Mouse (Mus musculus) hindbrain, postnatal 0 days (tissue): ENCODE results near the gene Lysmd4. TPM values are rescaled to one million over a fixed set of nuclear protein-coding genes. Genes with fewer than 3 reads are reported as not detected.
"Not testable (repeated sequence)": the region's sequence is repeated elsewhere in the genome, so short reads cannot be mapped to it uniquely, and the experiment has no call there.

Experiments used
- ATAC-seq: fragments of 200-750 bp; cut with Nextera tagmentation; 2 replicates; pipeline ENCODE4 v1.8.0; 2017; ENCODE audit warnings: mild to moderate bottlenecking, moderate TSS enrichment, moderate library complexity
- DNase-seq: peaks from one replicate; pipeline ENCODE4 v3.0.0-alpha.2; 2015; ENCODE audit warnings: low spot score
- H3K27ac ChIP-seq: fragments of 300-500 bp; sonication (generic); 2 replicates; pipeline ENCODE4 v1.5.1; 2014; ENCODE audit warnings: mild to moderate bottlenecking
- H3K27me3 ChIP-seq: fragments of 300-500 bp; sonication (generic); 2 replicates; pipeline ENCODE4 v1.6.1; 2014; ENCODE audit warnings: low read length, mixed read lengths; ENCODE audit not compliant: insufficient read depth
- H3K36me3 ChIP-seq: fragments of 300-500 bp; sonication (generic); 2 replicates; pipeline ENCODE4 v1.6.1; 2014; ENCODE audit warnings: low read length, mixed read lengths; ENCODE audit not compliant: insufficient read depth
- H3K4me1 ChIP-seq: fragments of 300-500 bp; sonication (generic); 2 replicates; pipeline ENCODE4 v1.6.1; 2014; ENCODE audit warnings: antibody characterized with exemption, low read length, mixed read lengths; ENCODE audit not compliant: insufficient read depth
- H3K4me2 ChIP-seq: fragments of 300-500 bp; sonication (generic); 2 replicates; pipeline ENCODE4 v1.6.1; 2014; ENCODE audit warnings: low read depth, mild to moderate bottlenecking, low read length, moderate library complexity, mixed read lengths
- H3K4me3 ChIP-seq: fragments of 300-500 bp; sonication (generic); 2 replicates; pipeline ENCODE4 v1.5.1; 2014; ENCODE audit warnings: low read length
- H3K9ac ChIP-seq: fragments of 300-500 bp; sonication (generic); replicated peaks from 2 replicates; pipeline ENCODE4 v1.6.1; 2014; ENCODE audit warnings: mild to moderate bottlenecking, low read length, moderate library complexity, mixed read lengths
- H3K9me3 ChIP-seq: fragments of 300-500 bp; sonication (generic); 2 replicates; pipeline ENCODE4 v1.6.1; 2016; ENCODE audit warnings: low read length, mixed read lengths
- CTCF ChIP-seq: IDR thresholded peaks from 2 replicates; pipeline ENCODE4 v1.5.1; 2016; ENCODE audit warnings: antibody characterized with exemption, control low read depth, low read depth
- WGBS: fragments of 180-500 bp; shearing (Covaris S2); extraction: QIAGEN DNeasy Blood & Tissue Kit; methylation state at CpG from one replicate; pipeline ENCODE4 v1.1.7; 2014; 5-methylcytosine and 5-hydroxymethylcytosine counted together
- polyA plus RNA-seq: library from polyadenylated mRNA; unstranded; fragments of >200 nt; fragmentation: Nextera tagmentation; extraction: Ambion mirVana; gene quantifications from 2 replicates; pipeline ENCODE4 v1.2.1, GENCODE M21; 2015
- total RNA-seq: library from RNA; depleted of rRNA; stranded (reverse); fragments of >200 nt; gene quantifications from 2 replicates; pipeline ENCODE4 v1.2.3, GENCODE M21; 2014

Lysmd4 gene
- total and polyA plus RNA-seq, 2 experiments from 2014 or later, result 41.9 to 44.6 TPM

GRCm38 (mm10) chr7:67243121-67243893 is 21.0 kb downstream of the Lysmd4 start:
- Histone ChIP-seq H3K4me2 (no peak overlapping the region), H3K4me1 (no peaks in the 10 kb centered on the region), H3K27me3 (no peaks in the 10 kb centered on the region), H3K36me3 (peaks cover 7% of the 10 kb centered on the region; the same call in 1 of the 2 replicates), H3K9ac (no peak overlapping the region), H3K9me3 (no peaks in the 10 kb centered on the region), H3K27ac (no peak overlapping the region), H3K4me3 (no peak overlapping the region)
- WGBS, result 48% methylated on average over 2 of the region's 2 CpGs
- ATAC-seq (peak; percentile 58; the same call in 1 of the 2 replicates), DNase-seq (peak; percentile 75)
- TF ChIP-seq CTCF, result peak; percentile 77

- WGBS, result 62% methylated on average over 4 of the region's 4 CpGs
- ATAC-seq (peak; percentile 69; the same call in 1 of the 2 replicates), DNase-seq (peak; percentile 60)
- Histone ChIP-seq H3K9ac (no peak overlapping the region), H3K9me3 (no peaks in the 10 kb centered on the region), H3K36me3 (peaks cover 8% of the 10 kb centered on the region; the same call in 1 of the 2 replicates), H3K4me1 (no peaks in the 10 kb centered on the region), H3K27ac (no peak overlapping the region), H3K27me3 (no peaks in the 10 kb centered on the region), H3K4me2 (no peak overlapping the region), H3K4me3 (no peak overlapping the region)
- TF ChIP-seq CTCF, result peak; percentile 46
Observed at GRCm38 (mm10) chr7:67243894-67244282, 21.5 kb downstream of the Lysmd4 start.

GRCm38 (mm10) chr7:67245255-67245654 is 22.9 kb downstream of the Lysmd4 start:
- Histone ChIP-seq H3K9me3 (no peaks in the 10 kb centered on the region), H3K27ac (no peak overlapping the region), H3K27me3 (no peaks in the 10 kb centered on the region), H3K4me1 (no peaks in the 10 kb centered on the region), H3K4me3 (no peak overlapping the region), H3K36me3 (peaks cover 11% of the 10 kb centered on the region; the same call in 1 of the 2 replicates), H3K4me2 (no peak overlapping the region), H3K9ac (no peak overlapping the region)
- no peak for TF ChIP-seq CTCF
- WGBS, result 87% methylated on average over 1 of the region's 1 CpGs
- no peak for ATAC-seq
- no peak for DNase-seq

GRCm38 (mm10) chr7:67246067-67246466 is 23.7 kb downstream of the Lysmd4 start:
- 72% methylated on average over 2 of the region's 2 CpGs for WGBS
- no peak for ATAC-seq

GRCm38 (mm10) chr7:67259828-67260563 is 37.7 kb downstream of the Lysmd4 start:
- Histone ChIP-seq H3K4me3 (no peak overlapping the region), H3K4me2 (no peak overlapping the region), H3K4me1 (no peaks in the 10 kb centered on the region), H3K9me3 (no peaks in the 10 kb centered on the region), H3K36me3 (peaks cover 15% of the 10 kb centered on the region; the same call in 1 of the 2 replicates), H3K27ac (no peak overlapping the region), H3K9ac (no peak overlapping the region), H3K27me3 (no peaks in the 10 kb centered on the region)
- TF ChIP-seq CTCF, result peak; percentile 51
- 62% methylated on average over 4 of the region's 4 CpGs for WGBS
- DNase-seq (peak; percentile 77), ATAC-seq (peak; percentile 71; the same call in 1 of the 2 replicates)

More at GRCm38 (mm10) chr7:67246067-67246466, 23.7 kb downstream of the Lysmd4 start:
- Histone ChIP-seq H3K4me2 (no peak overlapping the region), H3K4me1 (no peaks in the 10 kb centered on the region), H3K36me3 (peaks cover 12% of the 10 kb centered on the region; the same call in 1 of the 2 replicates), H3K9me3 (no peaks in the 10 kb centered on the region), H3K4me3 (no peak overlapping the region), H3K9ac (no peak overlapping the region), H3K27me3 (no peaks in the 10 kb centered on the region), H3K27ac (no peak overlapping the region)
- no peak for TF ChIP-seq CTCF
- no peak for DNase-seq

- not testable (repeated sequence) for H3K4me1 ChIP-seq, ATAC-seq, H3K4me3 ChIP-seq, DNase-seq, H3K9ac ChIP-seq, H3K4me2 ChIP-seq, H3K27ac ChIP-seq, H3K9me3 ChIP-seq, H3K27me3 ChIP-seq, H3K36me3 ChIP-seq
- 94% methylated on average over 4 of the region's 4 CpGs for WGBS
Observed at GRCm38 (mm10) chr7:67270447-67270846, 48.1 kb downstream of the Lysmd4 start.
